Mouse (Mus musculus) heart, embryonic 14.5 days (tissue): ENCODE measurements around the gene Mybpc2. TPM values are rescaled to one million over a fixed set of nuclear protein-coding genes. Genes with fewer than 3 reads are reported as not detected.

Experiments used
- ATAC-seq: fragments of 200-750 bp; cut with Nextera tagmentation; 2 replicates; pipeline ENCODE4 v1.8.0; 2017; ENCODE audit warnings: low read depth, moderate TSS enrichment; ENCODE audit not compliant: insufficient number of reproducible peaks, insufficient read depth, low FRiP score
- H3K27ac ChIP-seq, 2 experiments: fragments of 200-500 bp in 1 of 2; fragments of 300-500 bp in 1 of 2; sonication (generic) in 1 of 2; replicated peaks in 1 of 2; 2 replicates each; pipeline ENCODE4 v1.5.1; 2012 to 2014; ENCODE audit warnings: low read depth in 2 of 2, low read length in 2 of 2, control low read depth in 1 of 2, mild to moderate bottlenecking in 1 of 2, mixed read lengths in 1 of 2; ENCODE audit not compliant: control insufficient read depth in 1 of 2, insufficient read depth in 1 of 2
- H3K27me3 ChIP-seq: fragments of 300-500 bp; sonication (generic); 2 replicates; pipeline ENCODE4 v1.6.1; 2014; ENCODE audit warnings: mild to moderate bottlenecking, low read length, control low read depth; ENCODE audit not compliant: control insufficient read depth, insufficient read depth
- H3K36me3 ChIP-seq: fragments of 300-500 bp; sonication (generic); 2 replicates; pipeline ENCODE4 v1.6.1; 2014; ENCODE audit warnings: mild to moderate bottlenecking, control low read depth, low read length, mixed read lengths; ENCODE audit not compliant: control insufficient read depth, insufficient read depth
- H3K4me1 ChIP-seq, 2 experiments: fragments of 200-500 bp in 1 of 2; fragments of 300-500 bp in 1 of 2; sonication (generic) in 1 of 2; 2 replicates each; pipeline ENCODE4 v1.6.1; 2012 to 2014; ENCODE audit warnings: low read length in 2 of 2, control low read depth in 1 of 2, mixed read lengths in 1 of 2; ENCODE audit not compliant: control insufficient read depth in 2 of 2, insufficient read depth in 2 of 2
- H3K4me2 ChIP-seq: fragments of 300-500 bp; sonication (generic); 2 replicates; pipeline ENCODE4 v1.6.1; 2014; ENCODE audit warnings: mild to moderate bottlenecking, low read length
- H3K4me3 ChIP-seq, 2 experiments: fragments of 200-500 bp in 1 of 2; fragments of 300-500 bp in 1 of 2; sonication (generic) in 1 of 2; 2 replicates each; pipeline ENCODE4 v1.5.1; 2012 to 2014; ENCODE audit warnings: low read length in 2 of 2, mild to moderate bottlenecking in 2 of 2, control low read depth in 1 of 2, low read depth in 1 of 2, moderate library complexity in 1 of 2; ENCODE audit not compliant: control insufficient read depth in 1 of 2, insufficient read depth in 1 of 2
- H3K9ac ChIP-seq: fragments of 300-500 bp; sonication (generic); 2 replicates; pipeline ENCODE4 v1.6.1; 2014; ENCODE audit warnings: mild to moderate bottlenecking, low read length
- H3K9me3 ChIP-seq: fragments of 300-500 bp; sonication (generic); 2 replicates; pipeline ENCODE4 v1.6.1; 2016; ENCODE audit warnings: low read length, control low read depth; ENCODE audit not compliant: control insufficient read depth
- WGBS: fragments of 180-500 bp; shearing (Covaris S2); extraction: QIAGEN DNeasy Blood & Tissue Kit; methylation state at CpG from one replicate; pipeline ENCODE4 v1.1.7; 2014; 5-methylcytosine and 5-hydroxymethylcytosine counted together
- polyA plus RNA-seq: library from polyadenylated mRNA; unstranded; fragments of >200 nt; fragmentation: Nextera tagmentation; extraction: Ambion mirVana; gene quantifications from 2 replicates; pipeline ENCODE4 v1.2.1, GENCODE M21; 2014

Gene Mybpc2
- polyA plus RNA-seq, 1 experiment from 2014 or later = 2.3 TPM

GRCm38 (mm10) chr7:44521710-44522109 is 2.7 kb downstream of the Mybpc2 start:
- no peak overlapping the region for H3K27ac ChIP-seq
- no peaks in the 10 kb centered on the region for H3K9me3 ChIP-seq
- peak overlapping the region; percentile 27; the same call in 1 of the 2 replicates for H3K9ac ChIP-seq
- no peaks in the 10 kb centered on the region for H3K36me3 ChIP-seq
- WGBS = 2% methylated on average over 20 of the region's 20 CpGs
- peak overlapping the region; percentile 34; the same call in 1 of the 2 replicates for H3K4me2 ChIP-seq
- no peak overlapping the region for H3K4me3 ChIP-seq
- peaks cover 56% of the 10 kb centered on the region for H3K27me3 ChIP-seq
- peaks cover 13 to 14% of the 10 kb centered on the region in 2 experiments for H3K4me1 ChIP-seq
- no peak; the same call in 1 of the 2 replicates for ATAC-seq

- 72% methylated on average over 3 of the region's 3 CpGs for WGBS
- Histone ChIP-seq H3K36me3 (no peaks in the 10 kb centered on the region), H3K27me3 (peaks cover 51% of the 10 kb centered on the region), H3K9me3 (no peaks in the 10 kb centered on the region), H3K9ac (no peak overlapping the region), H3K4me3 (no peak overlapping the region), H3K4me2 (no peak overlapping the region), H3K4me1 (peaks cover 13 to 14% of the 10 kb centered on the region in 2 experiments), H3K27ac (no peak overlapping the region)
- no peak for ATAC-seq
Observed at GRCm38 (mm10) chr7:44520990-44521389, 3.5 kb downstream of the Mybpc2 start.

GRCm38 (mm10) chr7:44519240-44519913 is 5.1 kb downstream of the Mybpc2 start:
- Histone ChIP-seq H3K27ac (no peak overlapping the region), H3K9me3 (no peaks in the 10 kb centered on the region), H3K4me3 (no peak overlapping the region), H3K27me3 (peaks cover 56% of the 10 kb centered on the region), H3K4me2 (no peak overlapping the region), H3K36me3 (no peaks in the 10 kb centered on the region), H3K9ac (no peak overlapping the region), H3K4me1 (peaks cover 2 to 3% of the 10 kb centered on the region in 2 experiments; a peak in 2 of 4 replicates)
- ATAC-seq = no peak
- 66% methylated on average over 9 of the region's 9 CpGs for WGBS

GRCm38 (mm10) chr7:44507491-44507890 is 17.0 kb downstream of the Mybpc2 start:
- H3K4me2 ChIP-seq = no peak overlapping the region
- H3K27ac ChIP-seq = no peak overlapping the region
- no peaks in the 10 kb centered on the region for H3K36me3 ChIP-seq
- H3K9ac ChIP-seq = no peak overlapping the region
- no peak; the same call in 1 of the 2 replicates for ATAC-seq
- H3K9me3 ChIP-seq = no peaks in the 10 kb centered on the region
- no peaks in the 10 kb centered on the region for H3K4me1 ChIP-seq
- H3K27me3 ChIP-seq = peaks cover 13% of the 10 kb centered on the region
- H3K4me3 ChIP-seq = no peak overlapping the region

GRCm38 (mm10) chr7:44501563-44502115 is 22.8 kb downstream of the Mybpc2 start:
- WGBS = 32% methylated on average over 5 of the region's 5 CpGs
- peaks cover 9% of the 10 kb centered on the region; the same call in 1 of the 2 replicates for H3K27me3 ChIP-seq
- no peaks in the 10 kb centered on the region for H3K4me1 ChIP-seq
- H3K4me3 ChIP-seq = no peak overlapping the region
- H3K9me3 ChIP-seq = no peaks in the 10 kb centered on the region
- H3K36me3 ChIP-seq = no peaks in the 10 kb centered on the region
- H3K27ac ChIP-seq = no peak overlapping the region
- H3K4me2 ChIP-seq = no peak overlapping the region
- H3K9ac ChIP-seq = no peak overlapping the region
- no peak for ATAC-seq

- ATAC-seq = no peak
- no peaks in the 10 kb centered on the region for H3K9me3 ChIP-seq
- H3K4me2 ChIP-seq = no peak overlapping the region
- H3K9ac ChIP-seq = no peak overlapping the region
- peaks cover 6 to 8% of the 10 kb centered on the region in 2 experiments for H3K4me1 ChIP-seq
- H3K36me3 ChIP-seq = no peaks in the 10 kb centered on the region
- peaks cover 9% of the 10 kb centered on the region; the same call in 1 of the 2 replicates for H3K27me3 ChIP-seq
- no peak overlapping the region for H3K27ac ChIP-seq
- H3K4me3 ChIP-seq = no peak overlapping the region
- WGBS = 38% methylated on average over 20 of the region's 20 CpGs
Observed at GRCm38 (mm10) chr7:44500046-44500445, 24.4 kb downstream of the Mybpc2 start.

- Histone ChIP-seq H3K4me1 (peaks cover 7 to 8% of the 10 kb centered on the region in 2 experiments), H3K27ac (no peak overlapping the region), H3K9me3 (no peaks in the 10 kb centered on the region), H3K27me3 (peaks cover 9% of the 10 kb centered on the region; the same call in 1 of the 2 replicates), H3K36me3 (peaks cover 7% of the 10 kb centered on the region; the same call in 1 of the 2 replicates), H3K4me2 (no peak overlapping the region), H3K4me3 (no peak overlapping the region), H3K9ac (no peak overlapping the region)
- WGBS = 70% methylated on average over 1 of the region's 1 CpGs
- ATAC-seq = no peak
Observed at GRCm38 (mm10) chr7:44498922-44499321, 25.5 kb downstream of the Mybpc2 start.
